In the genomic region with DNA sequence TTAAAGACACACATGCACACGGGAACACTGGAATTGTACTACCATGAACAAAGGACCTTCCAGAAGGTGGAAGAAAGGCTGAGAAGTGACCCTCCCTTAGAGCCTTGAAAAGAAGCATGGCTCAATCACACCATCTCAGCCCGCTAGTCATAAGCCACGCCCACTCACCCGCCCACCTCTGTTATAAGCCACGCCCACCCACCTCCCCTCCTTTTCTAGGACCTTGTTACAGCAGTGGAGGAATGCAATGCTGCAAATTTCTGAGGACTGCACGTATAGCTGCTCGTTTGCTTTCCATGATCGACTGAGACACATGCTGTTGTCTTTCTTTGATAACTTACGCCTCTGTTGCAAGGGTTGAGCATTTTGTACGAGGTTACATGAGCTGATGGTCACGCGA, we compare ENCODE assay signal across 12 mouse cellular contexts. TPM values are rescaled to one million over a fixed set of nuclear protein-coding genes. Genes with fewer than 3 reads are reported as not detected.
A peak's percentile ranks its signal among the peaks of the same experiment; 100 is the strongest.
DNase-seq lines count a peak whose midpoint lies in the region; ATAC-seq lines count a peak whose summit lies in the region.
"Had no signal": no experiment of that assay in that cellular context is flagged by ENCODE, and none has a peak within 500 bp of the region (broad histone marks: within the 10 kb centered on the region; RNA-seq: fewer than 3 reads in every experiment).

No protein-coding gene starts in this region.

- no peak overlapping the region for H3K27ac ChIP-seq in embryonic facial prominence, embryonic 11.5 days (replicated peaks; ENCODE audit: low read depth, low read length)
- H3K27ac ChIP-seq: embryonic facial prominence, embryonic 15.5 days; limb, embryonic 12.5 days had no signal

- H3K9me3 ChIP-seq in embryonic facial prominence, embryonic 11.5 days (replicated peaks; ENCODE audit: control insufficient read depth, low read length) = no peaks in the 10 kb centered on the region
- H3K9me3 ChIP-seq: embryonic facial prominence, embryonic 15.5 days; limb, embryonic 12.5 days had no signal

- intact Hi-C loops in gastrocnemius, postnatal 36 days (cut with DNase I) = no loop called here

- no peaks in the 10 kb centered on the region for H3K27me3 ChIP-seq in embryonic facial prominence, embryonic 11.5 days (ENCODE audit: control insufficient read depth, insufficient read depth, low read length)
- H3K27me3 ChIP-seq: embryonic facial prominence, embryonic 15.5 days; limb, embryonic 12.5 days had no signal

- no peak overlapping the region for H3K4me3 ChIP-seq in embryonic facial prominence, embryonic 11.5 days (ENCODE audit: low read depth, low read length)
- H3K4me3 ChIP-seq: embryonic facial prominence, embryonic 15.5 days; limb, embryonic 12.5 days; myocyte had no signal

- ATAC-seq in embryonic facial prominence, embryonic 11.5 days (replicated peaks; ENCODE audit: insufficient number of reproducible peaks, low FRiP score, low TSS enrichment, low read depth) = 0 out of 2 replicates have a peak, but pooled peaks have one; percentile 20
- ATAC-seq: intestine, embryonic 16.5 days had no signal

- H3K9ac ChIP-seq in embryonic facial prominence, embryonic 11.5 days (replicated peaks; ENCODE audit: low read length) = no peak overlapping the region
- H3K9ac ChIP-seq: embryonic facial prominence, embryonic 15.5 days; limb, embryonic 12.5 days had no signal

- DNase-seq in kidney, postnatal 10 days = peak; percentile 40
- DNase-seq in kidney, adult 8-10 months = no peak
- peak; percentile 82 for DNase-seq in R1 (ENCODE audit: low read depth, low spot score)
- peak; percentile 65 for DNase-seq in embryonic facial prominence, embryonic 11.5 days (ENCODE audit: low spot score)
- peak; percentile 32 to 49 for DNase-seq in lung, postnatal 4 days
- no peak for DNase-seq in layer of hippocampus, postnatal 36 days
- DNase-seq in gastrocnemius, postnatal 36 days = no peak
- DNase-seq: heart, adult 18-20 months had no signal

- no peak overlapping the region for H3K4me2 ChIP-seq in embryonic facial prominence, embryonic 11.5 days (ENCODE audit: low read depth, low read length)
- H3K4me2 ChIP-seq: embryonic facial prominence, embryonic 15.5 days; limb, embryonic 12.5 days had no signal

- no peaks in the 10 kb centered on the region; the same call in 1 of the 2 replicates for H3K4me1 ChIP-seq in embryonic facial prominence, embryonic 11.5 days (ENCODE audit: control insufficient read depth, insufficient read depth, low read length)

- WGBS in embryonic facial prominence, embryonic 11.5 days = 54% methylated on average over 12 of the region's 12 CpGs

- H3K36me3 ChIP-seq in embryonic facial prominence, embryonic 11.5 days (replicated peaks; ENCODE audit: control insufficient read depth, insufficient read depth, low read depth, low read length) = no peaks in the 10 kb centered on the region
- H3K36me3 ChIP-seq: embryonic facial prominence, embryonic 15.5 days; limb, embryonic 12.5 days had no signal

RNA-seq across cellular contexts. Expression of a gene that starts 22.7 kb away (rescaled TPM):
- polyA plus RNA-seq in embryonic facial prominence, embryonic 11.5 days (2014; fragmentation: Nextera tagmentation; extraction: Ambion mirVana) = 0.52 and 1.1 TPM in 2 replicates
- 1 to 10 TPM; 1.3 to 2.1 TPM for total RNA-seq in layer of hippocampus, postnatal 36 days (2021)
- under 1 TPM in 1 of 2 experiments, not detected in 1; 0.30 TPM for total RNA-seq in gastrocnemius, postnatal 36 days (2021)

RNA-seq across cellular contexts. Expression of a gene that starts 39.0 kb away (rescaled TPM):
- 13.1 and 15.4 TPM in 2 replicates for polyA plus RNA-seq in embryonic facial prominence, embryonic 11.5 days (2014; fragmentation: Nextera tagmentation; extraction: Ambion mirVana)
- total RNA-seq in layer of hippocampus, postnatal 36 days (2021) = 10 to 100 TPM; 12.4 to 14.2 TPM
- total RNA-seq in gastrocnemius, postnatal 36 days (2021) = 1 to 10 TPM; 3.9 to 5.0 TPM

Comparison
In these comparisons a context has a peak if more than half of its experiments do, and no peak if none do; other contexts are left out.
1. DNase-seq: peak in kidney, postnatal 10 days (single experiment), R1 (single experiment), embryonic facial prominence, embryonic 11.5 days (single experiment) and lung, postnatal 4 days (2 of 2); none in kidney, adult 8-10 months (0 of 2), layer of hippocampus, postnatal 36 days (0 of 2) and gastrocnemius, postnatal 36 days (0 of 2).